Mouse (Mus musculus) embryonic facial prominence, embryonic 13.5 days (tissue): ENCODE data around the gene Spg21. TPM values are rescaled to one million over a fixed set of nuclear protein-coding genes. Genes with fewer than 3 reads are reported as not detected.

Experiments
- polyA plus RNA-seq: library from polyadenylated mRNA; unstranded; fragments of >200 nt; fragmentation: Nextera tagmentation; extraction: Ambion mirVana; gene quantifications from 2 replicates; pipeline ENCODE4 v1.2.1, GENCODE M21; 2015

Spg21 gene
- polyA plus RNA-seq, 1 experiment from 2014 or later = 116 TPM

Other genes starting within 250 kb of the Spg21 start
- 0.74 and 1.2 TPM in 2 replicates for gene Cilp, start 195.8 kb upstream of the Spg21 start, polyA plus RNA-seq
- 56.2 TPM in 2 replicates for gene Clpx, start 166.7 kb upstream of the Spg21 start, polyA plus RNA-seq
- 10.4 and 10.6 TPM in 2 replicates for gene Pdcd7, start 114.8 kb upstream of the Spg21 start, polyA plus RNA-seq
- gene Ubap1l, start 99.9 kb upstream of the Spg21 start, polyA plus RNA-seq = 0.19 and 0.41 TPM in 2 replicates
- 1.0 and 1.2 TPM in 2 replicates for gene Kbtbd13, start 69.3 kb upstream of the Spg21 start, polyA plus RNA-seq
- 8.7 and 9.0 TPM in 2 replicates for gene Rasl12, start 62.4 kb upstream of the Spg21 start, polyA plus RNA-seq
- gene Slc51b, start 38.0 kb upstream of the Spg21 start, polyA plus RNA-seq = 1.1 TPM in 1 of 2 replicates, not detected in the other
- 24.1 and 28.3 TPM in 2 replicates for gene Mtfmt, start 25.2 kb upstream of the Spg21 start, polyA plus RNA-seq
- not detected in 2 replicates for gene Ankdd1a, start 59.2 kb downstream of the Spg21 start, polyA plus RNA-seq
- gene Plekho2, start 119.1 kb downstream of the Spg21 start, polyA plus RNA-seq = 12.6 TPM in 2 replicates
- gene Pif1, start 126.2 kb downstream of the Spg21 start, polyA plus RNA-seq = 15.4 and 18.4 TPM in 2 replicates
- 10.5 and 11.9 TPM in 2 replicates for gene Rbpms2, start 168.7 kb downstream of the Spg21 start, polyA plus RNA-seq
- gene Oaz2, start 207.1 kb downstream of the Spg21 start, polyA plus RNA-seq = 295 and 315 TPM in 2 replicates